In the genomic region with DNA sequence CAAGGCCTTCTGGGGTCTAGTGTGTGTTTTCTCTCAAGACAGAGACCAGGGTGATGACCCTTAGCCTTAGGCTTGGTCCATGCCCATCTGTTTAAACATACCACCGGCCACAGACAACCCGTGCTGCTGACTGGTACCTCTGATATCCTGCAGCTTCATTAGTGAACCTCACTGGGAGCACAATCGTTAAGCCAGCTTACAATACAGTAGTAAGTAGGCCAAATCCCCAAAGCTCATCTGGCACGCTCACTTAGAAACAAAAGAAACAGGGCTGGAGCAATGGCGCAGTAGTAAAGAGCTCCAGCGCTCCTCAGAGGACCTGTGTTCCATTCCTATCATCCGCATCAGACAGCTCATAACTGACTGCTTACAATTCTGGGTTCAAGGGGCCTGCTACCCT, we compare ENCODE assay signal across 22 mouse cellular contexts. TPM values are rescaled to one million over a fixed set of nuclear protein-coding genes. Genes with fewer than 3 reads are reported as not detected.
DNase-seq lines count a peak whose midpoint lies in the region; ATAC-seq and TF ChIP-seq lines count a peak whose summit lies in the region.
"Had no signal": no experiment of that assay in that cellular context is flagged by ENCODE, and none has a peak within 500 bp of the region (broad histone marks: within the 10 kb centered on the region; RNA-seq: fewer than 3 reads in every experiment).

No protein-coding gene starts in this region.

- no peak for DNase-seq in midbrain, embryonic 10.5 days (ENCODE audit: low spot score)
- no peak for DNase-seq in midbrain, embryonic 11.5 days (ENCODE audit: low spot score, missing footprints)
- DNase-seq in brain, embryonic 14.5 days (ENCODE audit: low read depth): peak; percentile 29
- peak; percentile 87 for DNase-seq in retina, postnatal 1 day
- no peak for DNase-seq in heart, postnatal 10 days
- DNase-seq in ovary, postnatal 14 days (ENCODE audit: low spot score): no peak
- DNase-seq: adrenal gland, adult 2 months; adrenal gland, postnatal 25 days; cerebellum, adult 2 months; cerebellum, postnatal 10 days; gastrocnemius, postnatal 10 days; heart, adult 2 months had no signal

- no peak overlapping the region for H3K9ac ChIP-seq in midbrain, embryonic 11.5 days (ENCODE audit: low read length)
- no peak overlapping the region for H3K9ac ChIP-seq in midbrain, embryonic 16.5 days (ENCODE audit: low read depth, low read length)
- H3K9ac ChIP-seq: embryonic facial prominence, embryonic 12.5 days; forebrain, embryonic 15.5 days; heart, embryonic 15.5 days had no signal

- H3K4me3 ChIP-seq in midbrain, embryonic 10.5 days: no peak overlapping the region
- no peak overlapping the region for H3K4me3 ChIP-seq in midbrain, embryonic 11.5 days (ENCODE audit: low read depth, low read length)
- no peak overlapping the region for H3K4me3 ChIP-seq in midbrain, embryonic 16.5 days (ENCODE audit: low read depth, low read length)
- H3K4me3 ChIP-seq: embryonic facial prominence, embryonic 12.5 days; forebrain, embryonic 15.5 days; heart, adult 2 months; heart, embryonic 15.5 days; hindbrain, embryonic 10.5 days had no signal

- H3K36me3 ChIP-seq in midbrain, embryonic 10.5 days: no peaks in the 10 kb centered on the region
- no peaks in the 10 kb centered on the region for H3K36me3 ChIP-seq in midbrain, embryonic 11.5 days (ENCODE audit: control insufficient read depth, insufficient read depth, low read length)
- no peaks in the 10 kb centered on the region for H3K36me3 ChIP-seq in midbrain, embryonic 16.5 days (ENCODE audit: control insufficient read depth, insufficient read depth, low read length)
- H3K36me3 ChIP-seq: embryonic facial prominence, embryonic 12.5 days; forebrain, embryonic 15.5 days; heart, embryonic 15.5 days; hindbrain, embryonic 10.5 days had no signal

- intact Hi-C loops in heart, postnatal 10 days (cut with DNase I): no loop called here

- H3K27ac ChIP-seq in midbrain, embryonic 10.5 days (replicated peaks): peak overlapping the region; percentile 57; the same call in 1 of the 2 replicates
- no peak overlapping the region for H3K27ac ChIP-seq in midbrain, embryonic 11.5 days (ENCODE audit: low read depth, low read length)
- H3K27ac ChIP-seq in midbrain, embryonic 16.5 days (ENCODE audit: low read length): 0 out of 2 replicates have a peak overlapping the region, but pooled peaks have one; percentile 5
- H3K27ac ChIP-seq: embryonic facial prominence, embryonic 12.5 days; forebrain, embryonic 15.5 days; heart, adult 2 months; heart, embryonic 15.5 days; hindbrain, embryonic 10.5 days had no signal

- WGBS in midbrain, embryonic 10.5 days: 36% methylated on average over 7 of the region's 7 CpGs
- 30% methylated on average over 7 of the region's 7 CpGs for WGBS in midbrain, embryonic 11.5 days
- WGBS in midbrain, embryonic 16.5 days: 24% methylated on average over 7 of the region's 7 CpGs

- peaks cover 10% of the 10 kb centered on the region; the same call in 1 of the 2 replicates for H3K27me3 ChIP-seq in midbrain, embryonic 10.5 days (ENCODE audit: low read depth, poor library complexity, severe bottlenecking)
- H3K27me3 ChIP-seq in midbrain, embryonic 11.5 days (ENCODE audit: control insufficient read depth, insufficient read depth, low read length): no peaks in the 10 kb centered on the region
- no peaks in the 10 kb centered on the region for H3K27me3 ChIP-seq in midbrain, embryonic 16.5 days (ENCODE audit: control insufficient read depth, insufficient read depth, low read depth, low read length)
- H3K27me3 ChIP-seq: embryonic facial prominence, embryonic 12.5 days; forebrain, embryonic 15.5 days; heart, embryonic 15.5 days had no signal

- peaks cover 14% of the 10 kb centered on the region for H3K4me1 ChIP-seq in midbrain, embryonic 10.5 days
- peaks cover 2% of the 10 kb centered on the region; the same call in 1 of the 2 replicates for H3K4me1 ChIP-seq in midbrain, embryonic 11.5 days (ENCODE audit: control insufficient read depth, insufficient read depth, low read length)
- no peaks in the 10 kb centered on the region for H3K4me1 ChIP-seq in midbrain, embryonic 16.5 days (ENCODE audit: control insufficient read depth, insufficient read depth, low read length)
- H3K4me1 ChIP-seq: embryonic facial prominence, embryonic 12.5 days; heart, embryonic 15.5 days had no signal

- H3K9me3 ChIP-seq in midbrain, embryonic 10.5 days (replicated peaks): no peaks in the 10 kb centered on the region
- no peaks in the 10 kb centered on the region for H3K9me3 ChIP-seq in midbrain, embryonic 11.5 days (ENCODE audit: control insufficient read depth, low read length)
- H3K9me3 ChIP-seq in midbrain, embryonic 16.5 days (replicated peaks; ENCODE audit: control insufficient read depth, low read length, poor library complexity, severe bottlenecking): no peaks in the 10 kb centered on the region
- H3K9me3 ChIP-seq: embryonic facial prominence, embryonic 12.5 days; forebrain, embryonic 15.5 days; heart, embryonic 15.5 days; hindbrain, embryonic 10.5 days had no signal

- no peak for TF ChIP-seq CTCF in brain, embryonic 14.5 days (IDR thresholded peaks at IDR 0.05; ENCODE audit: borderline replicate concordance, extremely low read depth, insufficient read depth, insufficient read length)

- no peak for ATAC-seq in midbrain, embryonic 11.5 days (ENCODE audit: low FRiP score)
- no peak for ATAC-seq in midbrain, embryonic 16.5 days
- ATAC-seq: forebrain, embryonic 15.5 days had no signal

- no peak for TF ChIP-seq POLR2A in brain, embryonic 14.5 days (IDR thresholded peaks at IDR 0.05; ENCODE audit: borderline replicate concordance, extremely low read depth, insufficient read depth, insufficient read length, poor library complexity, severe bottlenecking)

- no peak overlapping the region for H3K4me2 ChIP-seq in midbrain, embryonic 11.5 days
- no peak overlapping the region for H3K4me2 ChIP-seq in midbrain, embryonic 16.5 days (ENCODE audit: low read length)
- H3K4me2 ChIP-seq: embryonic facial prominence, embryonic 12.5 days; forebrain, embryonic 15.5 days; heart, embryonic 11.5 days; heart, embryonic 15.5 days had no signal

RNA-seq across cellular contexts. Expression of a gene that starts 2.1 kb away (rescaled TPM):
- polyA plus RNA-seq in midbrain, embryonic 10.5 days (2016; fragmentation: Nextera tagmentation; extraction: Ambion mirVana): 0.33 and 0.50 TPM in 2 replicates
- polyA plus RNA-seq in midbrain, embryonic 11.5 days (2014; fragmentation: Nextera tagmentation; extraction: Ambion mirVana): 0.16 TPM in 1 of 2 replicates, not detected in the other
- 0.22 and 0.32 TPM in 2 replicates for polyA plus RNA-seq in brain, embryonic 14.5 days (2012; rRNA removed)
- polyA plus RNA-seq in midbrain, embryonic 16.5 days (2015; fragmentation: Nextera tagmentation; extraction: Ambion mirVana): 0.33 TPM in 1 of 2 replicates, not detected in the other
- total RNA-seq in heart, postnatal 10 days (2021): 1 to 10 TPM in 1 of 2 experiments, under 1 TPM in 1; 0.60 to 1.2 TPM
- polyA plus RNA-seq: forebrain, embryonic 11.5 days; forebrain, embryonic 15.5 days had no signal

RNA-seq across cellular contexts. Expression of a gene that starts 10.4 kb away (rescaled TPM):
- 531 and 539 TPM in 2 replicates for polyA plus RNA-seq in midbrain, embryonic 10.5 days (2016; fragmentation: Nextera tagmentation; extraction: Ambion mirVana)
- 466 and 531 TPM in 2 replicates for polyA plus RNA-seq in midbrain, embryonic 11.5 days (2014; fragmentation: Nextera tagmentation; extraction: Ambion mirVana)
- 318 and 374 TPM in 2 replicates for polyA plus RNA-seq in brain, embryonic 14.5 days (2012; rRNA removed)
- polyA plus RNA-seq in midbrain, embryonic 16.5 days (2015; fragmentation: Nextera tagmentation; extraction: Ambion mirVana): 577 and 626 TPM in 2 replicates
- 1,000 to 10,000 TPM; 2,031 to 2,046 TPM for total RNA-seq in heart, postnatal 10 days (2021)

RNA-seq across cellular contexts. Expression of a gene that starts 29.1 kb away (rescaled TPM):
- 0.10 and 0.24 TPM in 2 replicates for polyA plus RNA-seq in midbrain, embryonic 10.5 days (2016; fragmentation: Nextera tagmentation; extraction: Ambion mirVana)
- polyA plus RNA-seq in midbrain, embryonic 11.5 days (2014; fragmentation: Nextera tagmentation; extraction: Ambion mirVana): 0.23 TPM in 1 of 2 replicates, not detected in the other
- polyA plus RNA-seq in brain, embryonic 14.5 days (2012; rRNA removed): 0.11 and 0.12 TPM in 2 replicates
- polyA plus RNA-seq in midbrain, embryonic 16.5 days (2015; fragmentation: Nextera tagmentation; extraction: Ambion mirVana): 0.75 and 1.2 TPM in 2 replicates
- total RNA-seq in heart, postnatal 10 days (2021): not detected
- total RNA-seq: adrenal gland, adult 2 months; adrenal gland, postnatal 25 days; ES-E14; gastrocnemius, postnatal 10 days; heart, adult 2 months; heart, postnatal 25 days had no signal
- polyA plus RNA-seq: adrenal gland, adult 2 months; embryonic facial prominence, embryonic 12.5 days; gonadal fat pad, adult 2 months; heart, adult 2 months; heart, embryonic 11.5 days had no signal

RNA-seq across cellular contexts. Expression of a gene that starts 33.3 kb away (rescaled TPM):
- polyA plus RNA-seq in midbrain, embryonic 10.5 days (2016; fragmentation: Nextera tagmentation; extraction: Ambion mirVana): 142 and 145 TPM in 2 replicates
- polyA plus RNA-seq in midbrain, embryonic 11.5 days (2014; fragmentation: Nextera tagmentation; extraction: Ambion mirVana): 97.1 and 110 TPM in 2 replicates
- 208 and 288 TPM in 2 replicates for polyA plus RNA-seq in brain, embryonic 14.5 days (2012; rRNA removed)
- polyA plus RNA-seq in midbrain, embryonic 16.5 days (2015; fragmentation: Nextera tagmentation; extraction: Ambion mirVana): 92.3 and 106 TPM in 2 replicates
- 100 to 1,000 TPM; 118 to 127 TPM for total RNA-seq in heart, postnatal 10 days (2021)

Comparison
In these comparisons a context has a peak if more than half of its experiments do, and no peak if none do; other contexts are left out.
1. DNase-seq: peak in brain, embryonic 14.5 days (single experiment) and retina, postnatal 1 day (single experiment); none in midbrain, embryonic 10.5 days (single experiment), midbrain, embryonic 11.5 days (single experiment), heart, postnatal 10 days (0 of 2) and ovary, postnatal 14 days (single experiment).